Mouse (Mus musculus) R1 (cell line): ENCODE results near the gene Polr2e.

Experiments used
- DNase-seq: peaks from one replicate; pipeline ENCODE4 v3.0.0-alpha.2; 2018; ENCODE audit warnings: low read depth, low spot score

The Polr2e gene

GRCm38 (mm10) chr10:79989272-79989786 is 50.3 kb downstream of the Polr2e start:
- DNase-seq: no peak

DNA sequence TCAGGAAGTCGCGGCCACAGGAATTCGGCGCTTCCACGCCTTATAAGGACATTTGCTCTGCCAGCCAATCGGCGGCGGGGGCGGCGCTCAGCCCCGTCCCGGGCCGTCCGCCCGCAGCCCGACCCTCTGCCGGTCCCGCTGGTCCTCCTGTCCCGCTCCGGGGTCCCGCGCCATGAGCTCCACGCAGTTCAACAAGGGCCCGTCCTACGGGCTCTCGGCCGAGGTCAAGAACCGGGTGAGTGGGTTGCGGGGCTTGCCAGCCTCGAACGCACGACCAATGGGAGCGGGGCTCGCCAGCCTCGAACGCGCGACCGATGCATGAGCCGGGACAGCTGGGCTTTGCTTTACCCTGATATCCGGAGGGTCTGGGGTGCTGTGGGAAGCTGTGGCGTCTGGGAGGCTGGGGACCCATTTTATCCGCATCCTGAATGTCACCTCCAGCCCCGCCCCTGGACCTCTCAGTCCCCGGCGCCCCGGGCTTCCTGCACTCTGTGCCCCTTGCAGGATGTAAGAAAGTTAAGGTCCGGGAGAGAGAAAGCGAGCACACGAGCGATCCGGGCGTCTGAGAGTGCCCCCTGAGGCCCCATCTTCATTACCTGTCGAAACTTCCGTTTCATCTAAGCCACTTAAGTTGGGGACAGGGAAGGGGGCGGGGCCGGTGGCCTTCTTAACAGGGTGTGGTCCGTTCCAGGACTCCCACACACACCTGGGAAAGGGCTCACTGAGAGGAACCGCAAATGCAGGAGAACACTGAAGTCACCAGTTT is 50.9 kb downstream of the Polr2e start, which contains the start of gene Cnn2:
TSS of gene Cnn2 (plus strand) at position 79 of the 766 bp plus-strand sequence.
- peak; percentile 57 for DNase-seq

DNA sequence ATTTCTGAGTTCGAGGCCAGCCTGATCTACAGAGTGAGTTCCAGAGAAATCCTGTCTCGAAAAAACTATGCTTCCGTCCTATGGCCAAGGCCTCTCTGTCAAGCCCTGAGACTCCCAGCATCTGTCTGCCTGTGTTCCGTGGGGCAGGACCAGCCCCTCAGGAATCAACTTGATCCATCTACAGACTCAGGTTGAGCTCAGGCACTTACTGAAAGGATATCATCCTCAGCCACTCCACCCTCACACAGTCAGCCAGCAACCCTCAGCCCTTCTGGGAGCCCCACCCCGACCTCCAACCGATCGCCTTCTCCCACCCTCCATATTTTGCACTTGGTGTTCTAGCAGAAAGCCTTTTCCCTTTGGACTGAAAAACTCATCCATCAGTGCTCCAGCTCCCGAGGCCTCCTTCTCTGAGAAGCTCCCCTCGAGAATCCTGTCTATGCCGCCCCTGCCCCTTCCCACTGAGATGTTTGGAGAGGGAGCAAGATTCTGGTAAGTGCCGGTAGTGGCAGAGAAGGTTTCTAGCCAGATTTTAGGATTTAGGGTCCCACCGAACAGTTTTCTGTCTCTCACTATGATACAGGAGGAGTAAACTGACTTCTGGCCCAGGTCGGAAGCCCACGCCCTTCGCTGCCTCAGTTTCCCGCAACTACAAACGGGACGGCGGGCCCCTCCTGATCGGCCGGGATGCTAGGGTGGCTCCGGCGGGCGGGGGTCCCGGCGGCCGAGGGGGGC is 51.7 kb downstream of the Polr2e start:
- DNase-seq: no peak

- peak; percentile 89 for DNase-seq
Observed at GRCm38 (mm10) chr10:79986963-79987362, 52.6 kb downstream of the Polr2e start.

DNA sequence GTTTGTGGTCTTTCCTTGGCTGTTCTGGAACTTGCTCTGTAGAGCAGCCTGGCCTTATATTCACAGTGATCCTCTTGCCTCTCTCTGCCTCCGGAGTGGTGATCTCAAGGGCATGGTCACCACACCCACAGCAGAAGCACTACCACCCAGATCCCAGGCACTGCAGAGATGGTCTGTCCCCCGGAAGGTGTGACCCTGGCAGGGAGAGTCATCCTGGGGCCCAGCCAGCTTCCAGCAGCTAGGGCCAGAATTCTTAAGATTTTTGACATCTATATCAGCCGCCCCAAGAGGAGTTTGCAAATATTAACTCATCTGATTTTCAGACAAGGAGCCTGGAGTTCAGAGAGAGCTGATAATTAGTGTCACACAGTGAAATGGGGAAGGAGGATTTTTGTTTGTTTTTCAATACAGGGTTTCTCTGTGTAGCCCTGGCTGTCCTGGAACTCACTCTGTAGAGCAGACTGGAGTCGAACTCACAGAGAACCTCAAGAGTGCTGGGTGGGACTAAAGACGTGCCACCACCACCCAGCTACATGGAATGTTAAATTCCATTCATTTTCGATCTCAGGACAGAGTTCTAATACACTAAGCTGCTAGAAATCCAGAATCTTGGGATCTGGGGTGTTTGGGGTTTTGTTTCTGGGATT is 53.2 kb downstream of the Polr2e start:
- DNase-seq: no peak
